Mouse (Mus musculus): ENCODE results near the gene Lamtor4. TPM values are rescaled to one million over a fixed set of nuclear protein-coding genes. Genes with fewer than 3 reads are reported as not detected.
A peak's percentile ranks its signal among the peaks of the same experiment; 100 is the strongest.

Lamtor4 gene
- polyA plus RNA-seq, 1 experiment from 2014 or later, result 90.4 TPM

GRCm38 (mm10) chr5:138227367-138227766 is 27.9 kb upstream of the Lamtor4 start:
- H3K4me3 ChIP-seq (ENCODE audit: low read depth, low read length), result no peak overlapping the region
- no peaks in the 10 kb centered on the region for H3K27me3 ChIP-seq (ENCODE audit: control insufficient read depth, insufficient read depth, low read length)
- H3K9ac ChIP-seq (replicated peaks; ENCODE audit: low read depth, low read length), result no peak overlapping the region
- H3K9me3 ChIP-seq (ENCODE audit: control insufficient read depth, low read length), result no peaks in the 10 kb centered on the region
- no peak overlapping the region for H3K27ac ChIP-seq (ENCODE audit: low read depth, low read length)
- H3K4me2 ChIP-seq (ENCODE audit: low read depth, low read length), result no peak overlapping the region
- H3K4me1 ChIP-seq (ENCODE audit: control insufficient read depth, insufficient read depth, low read length), result no peaks in the 10 kb centered on the region
- no peak for ATAC-seq (ENCODE audit: low read depth)
- 79% methylated on average over 2 of the region's 2 CpGs for WGBS
- no peaks in the 10 kb centered on the region for H3K36me3 ChIP-seq (ENCODE audit: control insufficient read depth, insufficient read depth, low read length)

GRCm38 (mm10) chr5:138228026-138228425 is 27.3 kb upstream of the Lamtor4 start:
- H3K4me2 ChIP-seq (ENCODE audit: low read depth, low read length), result no peak overlapping the region
- H3K4me3 ChIP-seq (ENCODE audit: low read depth, low read length), result no peak overlapping the region
- no peak for ATAC-seq (ENCODE audit: low read depth)
- no peaks in the 10 kb centered on the region for H3K36me3 ChIP-seq (ENCODE audit: control insufficient read depth, insufficient read depth, low read length)
- no peaks in the 10 kb centered on the region for H3K9me3 ChIP-seq (ENCODE audit: control insufficient read depth, low read length)
- WGBS, result 64% methylated on average over 3 of the region's 3 CpGs
- H3K27ac ChIP-seq (ENCODE audit: low read depth, low read length), result no peak overlapping the region
- no peak overlapping the region for H3K9ac ChIP-seq (replicated peaks; ENCODE audit: low read depth, low read length)
- no peaks in the 10 kb centered on the region for H3K27me3 ChIP-seq (ENCODE audit: control insufficient read depth, insufficient read depth, low read length)
- no peaks in the 10 kb centered on the region for H3K4me1 ChIP-seq (ENCODE audit: control insufficient read depth, insufficient read depth, low read length)

DNA sequence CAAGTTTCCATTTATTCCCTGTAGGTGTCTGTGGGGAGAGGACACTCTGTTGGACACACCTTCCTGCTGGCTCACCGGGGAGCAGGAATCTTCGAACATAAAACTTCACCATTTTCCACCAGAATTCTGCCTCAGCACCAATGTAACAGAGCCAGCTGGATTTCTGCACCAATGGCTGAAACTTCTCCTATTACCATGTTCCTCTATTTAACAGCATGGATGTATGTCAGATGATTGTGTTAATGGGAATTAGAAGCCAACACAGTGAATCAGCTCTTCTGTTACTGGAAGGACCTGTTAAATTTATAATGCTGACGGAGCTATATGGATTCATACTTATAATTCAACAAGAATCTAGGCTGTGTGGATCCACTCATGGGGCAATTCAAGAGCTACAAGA is 25.8 kb upstream of the Lamtor4 start:
- Histone ChIP-seq H3K27ac (ENCODE audit: low read depth, low read length) (no peak overlapping the region), H3K9ac (replicated peaks; ENCODE audit: low read depth, low read length) (no peak overlapping the region), H3K4me1 (ENCODE audit: control insufficient read depth, insufficient read depth, low read length) (no peaks in the 10 kb centered on the region), H3K4me2 (ENCODE audit: low read depth, low read length) (no peak overlapping the region), H3K27me3 (ENCODE audit: control insufficient read depth, insufficient read depth, low read length) (no peaks in the 10 kb centered on the region), H3K4me3 (ENCODE audit: low read depth, low read length) (no peak overlapping the region), H3K36me3 (ENCODE audit: control insufficient read depth, insufficient read depth, low read length) (no peaks in the 10 kb centered on the region), H3K9me3 (ENCODE audit: control insufficient read depth, low read length) (no peaks in the 10 kb centered on the region)
- ATAC-seq (ENCODE audit: low read depth), result no peak
- WGBS, result 91% methylated on average over 3 of the region's 3 CpGs

DNA sequence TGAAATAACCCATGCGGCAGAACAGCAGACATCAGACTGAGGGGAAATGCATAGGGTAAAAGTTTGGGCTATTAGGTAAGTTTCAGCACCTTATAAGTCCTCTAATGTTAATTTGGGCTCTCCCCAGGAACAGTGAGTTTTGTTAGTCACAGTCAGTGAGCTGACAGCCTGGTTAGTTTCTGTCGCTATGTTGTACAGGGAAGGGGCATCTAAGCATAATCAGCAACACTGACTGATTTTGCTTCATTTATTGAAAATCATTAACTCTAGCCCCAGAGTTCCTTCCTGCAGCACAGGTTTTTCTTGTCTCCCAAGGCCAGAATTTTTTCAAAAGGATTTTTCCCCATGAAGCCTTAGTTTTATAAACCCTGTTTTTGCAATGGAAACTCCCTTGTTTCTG is 21.5 kb upstream of the Lamtor4 start:
- no peaks in the 10 kb centered on the region for H3K9me3 ChIP-seq (ENCODE audit: control insufficient read depth, low read length)

GRCm38 (mm10) chr5:138234224-138234623 is 21.1 kb upstream of the Lamtor4 start:
- H3K36me3 ChIP-seq (ENCODE audit: control insufficient read depth, insufficient read depth, low read length), result no peaks in the 10 kb centered on the region
- H3K9ac ChIP-seq (replicated peaks; ENCODE audit: low read depth, low read length), result no peak overlapping the region
- no peak overlapping the region for H3K4me2 ChIP-seq (ENCODE audit: low read depth, low read length)
- H3K27me3 ChIP-seq (ENCODE audit: control insufficient read depth, insufficient read depth, low read length), result no peaks in the 10 kb centered on the region
- no peak overlapping the region for H3K27ac ChIP-seq (ENCODE audit: low read depth, low read length)
- no peak for ATAC-seq (ENCODE audit: low read depth)
- H3K4me3 ChIP-seq (ENCODE audit: low read depth, low read length), result no peak overlapping the region
- H3K4me1 ChIP-seq (ENCODE audit: control insufficient read depth, insufficient read depth, low read length), result no peaks in the 10 kb centered on the region
- no peaks in the 10 kb centered on the region for H3K9me3 ChIP-seq (ENCODE audit: control insufficient read depth, low read length)

More for the DNA sequence above, 21.5 kb upstream of the Lamtor4 start:
- no peaks in the 10 kb centered on the region for H3K27me3 ChIP-seq (ENCODE audit: control insufficient read depth, insufficient read depth, low read length)
- H3K4me3 ChIP-seq (ENCODE audit: low read depth, low read length), result no peak overlapping the region
- no peaks in the 10 kb centered on the region for H3K36me3 ChIP-seq (ENCODE audit: control insufficient read depth, insufficient read depth, low read length)
- H3K27ac ChIP-seq (ENCODE audit: low read depth, low read length), result no peak overlapping the region
- H3K4me2 ChIP-seq (ENCODE audit: low read depth, low read length), result no peak overlapping the region
- ATAC-seq (ENCODE audit: low read depth), result no peak
- WGBS, result 90% methylated on average over 2 of the region's 2 CpGs
- no peaks in the 10 kb centered on the region for H3K4me1 ChIP-seq (ENCODE audit: control insufficient read depth, insufficient read depth, low read length)
- no peak overlapping the region for H3K9ac ChIP-seq (replicated peaks; ENCODE audit: low read depth, low read length)

DNA sequence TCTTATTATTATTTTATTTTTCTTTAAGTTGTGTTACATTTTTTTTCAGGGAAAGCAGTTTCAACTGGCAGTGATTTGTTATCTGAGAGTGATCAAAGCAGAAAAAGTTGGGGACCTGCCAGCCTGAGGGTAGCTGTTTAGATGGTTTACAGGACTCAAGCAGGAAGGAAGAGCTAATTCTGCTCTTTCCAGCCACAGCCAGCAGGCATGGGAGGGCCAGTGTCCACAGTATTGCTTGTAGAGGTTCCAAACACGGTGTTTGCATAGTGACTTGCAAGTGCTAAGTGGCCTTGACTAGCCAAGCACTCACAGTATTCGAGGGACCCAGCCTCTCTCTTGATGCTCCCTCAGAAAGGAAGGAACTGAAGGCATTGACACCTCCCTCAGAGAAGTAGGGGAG is 13.8 kb upstream of the Lamtor4 start:
- H3K27ac ChIP-seq (ENCODE audit: low read depth, low read length), result no peak overlapping the region
- H3K9me3 ChIP-seq (ENCODE audit: control insufficient read depth, low read length), result no peaks in the 10 kb centered on the region
- no peaks in the 10 kb centered on the region for H3K4me1 ChIP-seq (ENCODE audit: control insufficient read depth, insufficient read depth, low read length)
- 51% methylated on average over 2 of the region's 2 CpGs for WGBS
- no peaks in the 10 kb centered on the region for H3K27me3 ChIP-seq (ENCODE audit: control insufficient read depth, insufficient read depth, low read length)
- no peak overlapping the region for H3K4me2 ChIP-seq (ENCODE audit: low read depth, low read length)
- no peaks in the 10 kb centered on the region for H3K36me3 ChIP-seq (ENCODE audit: control insufficient read depth, insufficient read depth, low read length)
- no peak overlapping the region for H3K9ac ChIP-seq (replicated peaks; ENCODE audit: low read depth, low read length)
- ATAC-seq (ENCODE audit: low read depth), result no peak
- no peak overlapping the region for H3K4me3 ChIP-seq (ENCODE audit: low read depth, low read length)

GRCm38 (mm10) chr5:138251144-138251543 is 4.1 kb upstream of the Lamtor4 start:
- Histone ChIP-seq H3K4me3 (ENCODE audit: low read depth, low read length) (no peak overlapping the region), H3K9ac (replicated peaks; ENCODE audit: low read depth, low read length) (no peak overlapping the region), H3K4me2 (ENCODE audit: low read depth, low read length) (no peak overlapping the region), H3K36me3 (ENCODE audit: control insufficient read depth, insufficient read depth, low read length) (no peaks in the 10 kb centered on the region), H3K9me3 (ENCODE audit: control insufficient read depth, low read length) (no peaks in the 10 kb centered on the region), H3K27me3 (ENCODE audit: control insufficient read depth, insufficient read depth, low read length) (no peaks in the 10 kb centered on the region), H3K27ac (ENCODE audit: low read depth, low read length) (no peak overlapping the region), H3K4me1 (ENCODE audit: control insufficient read depth, insufficient read depth, low read length) (peaks cover 3% of the 10 kb centered on the region; the same call in 1 of the 2 replicates)
- no peak for ATAC-seq (ENCODE audit: low read depth)
- WGBS, result 85% methylated on average over 12 of the region's 12 CpGs

DNA sequence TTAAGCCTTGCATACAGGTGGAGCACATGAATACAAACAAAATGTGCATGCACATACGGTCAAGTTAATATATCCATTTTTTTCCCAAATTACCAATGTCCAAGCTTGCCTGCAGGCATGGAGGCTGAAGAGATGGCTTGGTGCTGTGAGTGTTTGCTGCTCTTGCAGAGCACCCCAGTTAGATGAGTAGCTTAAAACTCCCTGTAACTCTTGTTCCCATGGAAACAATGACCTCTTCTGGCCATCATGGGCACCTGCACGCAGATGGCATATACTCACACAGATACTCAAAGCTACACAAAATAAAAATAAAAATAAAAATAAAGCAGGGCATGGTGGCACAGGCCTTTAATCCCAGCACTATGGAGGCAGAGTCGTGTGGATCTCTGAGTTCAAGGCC is 2.2 kb upstream of the Lamtor4 start:
- H3K27ac ChIP-seq (ENCODE audit: low read depth, low read length), result no peak overlapping the region
- 90% methylated on average over 3 of the region's 3 CpGs for WGBS
- no peak for ATAC-seq (ENCODE audit: low read depth)

GRCm38 (mm10) chr5:138256094-138256467 is 799 bp downstream of the Lamtor4 start:
- Histone ChIP-seq H3K9me3 (ENCODE audit: control insufficient read depth, low read length) (no peaks in the 10 kb centered on the region), H3K4me1 (ENCODE audit: control insufficient read depth, insufficient read depth, low read length) (peaks cover 7% of the 10 kb centered on the region; the same call in 1 of the 2 replicates), H3K9ac (replicated peaks; ENCODE audit: low read depth, low read length) (peak overlapping the region; percentile 44), H3K4me3 (ENCODE audit: low read depth, low read length) (peak overlapping the region; percentile 42), H3K27ac (ENCODE audit: low read depth, low read length) (peak overlapping the region; percentile 67), H3K36me3 (ENCODE audit: control insufficient read depth, insufficient read depth, low read length) (peaks cover 21% of the 10 kb centered on the region), H3K4me2 (ENCODE audit: low read depth, low read length) (peak overlapping the region; percentile 60), H3K27me3 (ENCODE audit: control insufficient read depth, insufficient read depth, low read length) (no peaks in the 10 kb centered on the region)
- 17% methylated on average over 7 of the region's 7 CpGs for WGBS
- peak; percentile 16; the same call in 1 of the 2 replicates for ATAC-seq (ENCODE audit: low read depth)

More for the DNA sequence above, 2.2 kb upstream of the Lamtor4 start:
- no peak overlapping the region for H3K4me2 ChIP-seq (ENCODE audit: low read depth, low read length)
- H3K27me3 ChIP-seq (ENCODE audit: control insufficient read depth, insufficient read depth, low read length), result no peaks in the 10 kb centered on the region
- no peaks in the 10 kb centered on the region for H3K36me3 ChIP-seq (ENCODE audit: control insufficient read depth, insufficient read depth, low read length)
- H3K4me3 ChIP-seq (ENCODE audit: low read depth, low read length), result no peak overlapping the region
- no peaks in the 10 kb centered on the region for H3K9me3 ChIP-seq (ENCODE audit: control insufficient read depth, low read length)
- no peak overlapping the region for H3K9ac ChIP-seq (replicated peaks; ENCODE audit: low read depth, low read length)
- H3K4me1 ChIP-seq (ENCODE audit: control insufficient read depth, insufficient read depth, low read length), result peaks cover 7% of the 10 kb centered on the region; the same call in 1 of the 2 replicates

Measured in neural tube, embryonic 14.5 days (tissue).